Mouse (Mus musculus): ENCODE results near the gene Myrip. TPM values are rescaled to one million over a fixed set of nuclear protein-coding genes. Genes with fewer than 3 reads are reported as not detected.
"Not testable (repeated sequence)": the region's sequence is repeated elsewhere in the genome, so short reads cannot be mapped to it uniquely, and the experiment has no call there.

Myrip gene
- polyA plus RNA-seq, 1 experiment = 1.3 TPM

GRCm38 (mm10) chr9:120322702-120323426, 21.6 kb downstream of the Myrip start:
- no peak for DNase-seq (ENCODE audit: low read depth, low spot score)
- WGBS = 70% methylated on average over 15 of the region's 15 CpGs

GRCm38 (mm10) chr9:120331048-120331447, 29.7 kb downstream of the Myrip start:
- WGBS = 80% methylated on average over 3 of the region's 3 CpGs
- DNase-seq (ENCODE audit: low read depth, low spot score) = not testable (repeated sequence)

DNA sequence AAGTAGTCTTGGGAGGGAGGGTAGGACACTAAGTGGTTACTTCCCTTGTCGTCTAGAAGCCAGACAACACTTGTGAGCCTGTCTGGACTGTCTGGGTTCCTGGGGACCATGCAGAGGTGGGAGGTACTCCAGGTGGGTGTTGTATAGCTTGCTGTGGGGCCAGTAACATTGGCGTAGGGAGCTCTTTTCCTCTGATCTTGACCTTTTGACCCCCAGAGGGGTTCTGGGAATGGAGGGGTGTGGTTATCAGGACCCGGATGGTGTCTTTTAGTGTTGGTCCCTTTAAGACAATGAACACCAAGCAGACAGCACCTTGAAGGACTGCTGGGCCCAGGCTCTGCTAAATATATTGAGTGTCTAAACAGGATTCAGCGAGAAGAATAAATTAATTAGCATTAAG, 36.9 kb downstream of the Myrip start:
- WGBS = 57% methylated on average over 4 of the region's 4 CpGs
- DNase-seq (ENCODE audit: low read depth, low spot score) = no peak

GRCm38 (mm10) chr9:120339975-120340695, 38.8 kb downstream of the Myrip start:
- DNase-seq (ENCODE audit: low read depth, low spot score) = no peak

GRCm38 (mm10) chr9:120343123-120343790, 41.9 kb downstream of the Myrip start:
- no peak for DNase-seq (ENCODE audit: low read depth, low spot score)
- 83% methylated on average over 4 of the region's 4 CpGs for WGBS

More at GRCm38 (mm10) chr9:120339975-120340695, 38.8 kb downstream of the Myrip start:
- WGBS = 30% methylated on average over 10 of the region's 10 CpGs

DNA sequence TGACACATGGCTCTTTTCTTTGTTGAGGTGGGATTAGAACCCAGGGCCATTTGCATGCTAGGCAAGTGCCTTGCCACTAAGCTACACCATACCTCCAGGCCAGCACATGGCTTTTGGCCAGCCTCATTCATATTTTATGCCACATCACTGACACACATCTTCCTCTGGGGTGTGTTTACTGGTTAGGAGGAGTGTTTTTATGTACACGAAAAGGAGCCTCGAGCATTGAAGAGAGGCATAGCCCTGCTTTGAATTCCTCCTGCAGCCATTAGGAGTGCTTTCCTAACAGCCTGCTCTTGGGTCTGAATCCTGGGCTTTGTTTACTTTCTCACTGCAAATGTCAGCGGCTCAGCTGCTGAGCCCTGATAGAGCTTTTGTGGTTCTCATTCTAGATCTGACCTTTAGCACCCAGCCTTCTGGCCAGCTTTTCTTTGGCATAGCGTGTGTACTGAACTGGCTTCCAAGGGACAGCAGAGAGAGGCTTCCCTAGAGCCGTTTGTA, 44.4 kb downstream of the Myrip start:
- WGBS = 10% methylated on average over 5 of the region's 5 CpGs
- DNase-seq (ENCODE audit: low read depth, low spot score) = no peak

DNA sequence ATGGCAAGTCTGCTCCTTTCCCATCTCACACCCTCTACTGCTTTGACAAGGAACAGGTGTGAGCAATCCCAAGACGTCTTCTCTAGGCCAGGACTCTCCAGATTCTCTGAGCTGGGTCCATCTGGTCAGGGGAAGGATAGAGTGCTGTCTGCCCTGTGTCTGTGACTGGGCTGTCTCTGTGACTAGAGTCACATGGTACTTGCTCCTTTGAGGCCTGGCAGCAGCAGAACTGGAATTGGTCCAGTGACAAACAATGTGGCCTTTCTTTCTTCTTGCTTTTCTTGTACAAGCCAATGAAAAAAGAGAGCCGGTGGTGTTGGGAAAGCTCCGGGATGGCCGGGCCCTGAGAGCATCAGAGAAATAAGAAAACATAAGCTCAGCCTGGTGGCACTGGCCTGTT, 47.8 kb downstream of the Myrip start:
- no peak for DNase-seq (ENCODE audit: low read depth, low spot score)
- 23% methylated on average over 4 of the region's 4 CpGs for WGBS

DNA sequence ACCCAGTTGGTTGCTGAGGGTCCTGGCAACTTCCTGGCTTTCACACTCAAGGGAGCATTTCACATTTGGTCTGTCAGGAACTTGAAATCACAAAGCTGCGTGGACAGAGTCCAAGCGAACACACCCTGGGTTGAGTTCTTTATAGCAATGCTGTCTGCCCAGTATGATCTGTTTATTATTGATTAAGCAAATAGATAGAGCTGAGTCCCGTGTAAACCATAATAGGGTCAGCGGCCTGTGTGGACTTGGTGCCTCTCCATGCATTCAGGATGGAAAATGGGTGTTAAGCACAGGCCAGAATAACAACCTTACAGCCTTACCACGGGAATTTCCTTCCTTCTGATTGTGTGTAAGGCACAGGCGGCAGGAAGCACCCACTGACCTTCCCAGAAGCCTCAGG, 49.0 kb downstream of the Myrip start:
- peak; percentile 75 for DNase-seq (ENCODE audit: low read depth, low spot score)
- WGBS = 16% methylated on average over 6 of the region's 6 CpGs

DNA sequence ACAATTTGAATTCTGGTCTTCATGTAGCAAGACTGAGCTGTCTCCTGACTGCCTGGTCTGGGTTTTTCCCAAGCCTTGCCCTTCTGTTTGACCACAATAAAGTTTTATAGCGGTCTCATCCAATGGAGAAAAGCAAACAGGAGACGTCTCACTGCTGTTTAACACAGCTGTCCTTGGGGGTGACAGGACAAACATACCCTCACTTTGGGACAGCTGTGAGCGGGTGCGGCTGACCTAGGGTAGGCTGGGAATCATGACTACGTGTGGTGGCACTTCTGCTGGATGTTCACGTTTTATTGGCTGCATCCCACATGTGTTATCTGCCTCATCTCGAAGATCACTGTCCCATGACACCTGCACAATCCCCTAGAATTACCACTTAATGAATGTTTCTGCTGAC, 49.7 kb downstream of the Myrip start:
- 21% methylated on average over 7 of the region's 7 CpGs for WGBS
- no peak for DNase-seq (ENCODE audit: low read depth, low spot score)

GRCm38 (mm10) chr9:120351474-120351873, 50.2 kb downstream of the Myrip start:
- 37% methylated on average over 8 of the region's 8 CpGs for WGBS
- no peak for DNase-seq (ENCODE audit: low read depth, low spot score)

- DNase-seq (ENCODE audit: low read depth, low spot score) = no peak
- 90% methylated on average over 4 of the region's 4 CpGs for WGBS
Measured at GRCm38 (mm10) chr9:120353036-120353435, 51.7 kb downstream of the Myrip start.

DNA sequence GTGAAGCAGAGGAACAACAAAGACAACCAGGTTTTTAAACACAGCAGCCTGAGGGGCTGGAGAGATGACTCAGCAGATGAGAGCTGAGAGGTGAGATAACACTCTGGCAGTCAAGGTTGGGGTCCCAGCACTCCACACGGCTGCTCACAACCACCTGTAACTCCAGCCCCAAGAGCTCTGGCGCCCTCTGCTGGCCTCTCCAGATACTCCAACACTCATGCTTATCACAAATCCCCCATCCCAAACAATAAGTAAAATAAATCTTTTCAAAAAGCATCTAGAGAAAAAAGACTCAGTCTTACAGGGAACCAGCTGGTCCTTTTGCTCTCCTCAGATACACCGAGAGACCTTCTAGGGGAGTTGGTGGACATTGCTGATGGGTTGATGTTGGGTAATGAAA, 52.7 kb downstream of the Myrip start:
- no peak for DNase-seq (ENCODE audit: low read depth, low spot score)
- 82% methylated on average over 3 of the region's 3 CpGs for WGBS

DNA sequence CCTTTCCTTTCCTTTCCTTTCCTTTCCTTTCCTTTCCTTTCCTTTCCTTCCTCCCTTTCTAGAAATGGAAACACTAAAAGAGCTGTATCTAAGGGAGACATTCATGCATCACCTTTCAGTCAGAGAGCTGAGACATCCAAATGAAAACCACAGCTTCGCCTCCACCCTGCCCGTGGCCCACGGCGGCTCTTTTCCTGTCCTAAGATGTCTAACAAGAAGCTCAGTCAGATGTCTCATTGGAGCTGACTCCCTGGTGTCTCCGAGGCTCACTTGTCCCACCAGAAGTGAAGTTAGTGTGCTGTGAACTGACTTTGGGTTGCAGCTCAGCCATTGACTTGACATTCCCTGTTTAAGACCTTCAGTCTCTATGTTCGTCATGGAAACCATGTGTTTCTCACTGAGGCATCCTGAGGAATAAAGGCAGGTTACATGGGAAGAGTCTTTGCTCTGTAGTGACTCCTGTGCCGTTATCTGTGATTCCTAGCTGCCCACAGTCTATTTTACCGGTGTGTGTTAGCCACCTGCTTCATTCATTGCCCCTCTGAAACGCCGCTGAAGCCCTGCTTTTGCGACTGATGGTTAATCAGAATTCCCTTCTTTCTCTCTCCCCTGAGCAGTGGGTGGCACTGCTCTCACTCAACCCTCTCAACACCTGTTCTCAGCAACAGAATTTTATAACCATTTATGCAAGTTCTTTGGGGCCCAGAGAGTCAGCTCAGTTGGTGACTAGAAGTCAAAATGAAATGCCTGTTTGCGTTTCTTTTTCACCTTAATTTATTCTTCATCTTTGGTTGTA, 53.4 kb downstream of the Myrip start:
- DNase-seq (ENCODE audit: low read depth, low spot score) = no peak
- WGBS = 92% methylated on average over 12 of the region's 12 CpGs

DNA sequence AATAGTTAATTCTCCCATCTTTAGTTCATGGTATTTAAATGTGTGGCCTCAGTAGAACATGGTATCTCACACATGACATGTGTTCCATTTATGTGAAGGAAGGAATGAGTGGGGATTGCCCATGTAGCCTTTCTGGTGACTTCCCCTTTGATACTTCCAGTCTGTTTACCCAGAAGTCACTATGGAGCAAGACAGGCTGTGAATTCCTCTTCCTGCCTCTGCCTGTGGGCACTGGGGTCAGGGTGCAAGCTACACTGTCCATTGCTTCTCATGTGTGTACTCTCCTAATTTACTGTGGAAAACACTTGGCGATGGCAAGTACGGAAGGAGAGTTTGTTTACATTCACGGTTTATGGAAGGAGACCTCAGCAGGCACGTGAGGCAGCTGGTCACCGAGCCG, 55.2 kb downstream of the Myrip start:
- DNase-seq (ENCODE audit: low read depth, low spot score) = no peak
- 33% methylated on average over 6 of the region's 6 CpGs for WGBS

DNA sequence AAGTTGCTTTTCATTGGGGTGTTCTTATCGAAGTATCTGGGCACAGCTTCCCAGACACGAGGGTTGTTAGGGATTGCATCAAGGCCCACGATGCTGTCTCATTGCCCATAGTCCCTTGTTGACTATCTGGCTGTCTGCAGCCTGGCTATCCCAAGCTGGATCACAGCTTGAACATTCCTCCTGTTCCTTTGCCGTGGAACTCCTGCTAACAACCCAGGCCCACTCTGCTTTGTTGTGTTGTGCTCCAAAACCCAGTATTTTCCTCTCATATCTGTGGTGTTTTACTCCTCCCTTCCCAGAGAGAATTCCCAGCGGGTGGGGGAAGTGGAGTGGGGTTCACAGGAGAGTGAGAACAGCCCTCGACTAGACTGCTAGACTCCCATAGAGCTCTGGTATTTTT, 56.7 kb downstream of the Myrip start:
- 84% methylated on average over 6 of the region's 6 CpGs for WGBS
- DNase-seq (ENCODE audit: low read depth, low spot score) = no peak

- WGBS = 19% methylated on average over 14 of the region's 14 CpGs
- no peak for DNase-seq (ENCODE audit: low read depth, low spot score)
Measured at GRCm38 (mm10) chr9:120360397-120361177, 59.3 kb downstream of the Myrip start.

DNA sequence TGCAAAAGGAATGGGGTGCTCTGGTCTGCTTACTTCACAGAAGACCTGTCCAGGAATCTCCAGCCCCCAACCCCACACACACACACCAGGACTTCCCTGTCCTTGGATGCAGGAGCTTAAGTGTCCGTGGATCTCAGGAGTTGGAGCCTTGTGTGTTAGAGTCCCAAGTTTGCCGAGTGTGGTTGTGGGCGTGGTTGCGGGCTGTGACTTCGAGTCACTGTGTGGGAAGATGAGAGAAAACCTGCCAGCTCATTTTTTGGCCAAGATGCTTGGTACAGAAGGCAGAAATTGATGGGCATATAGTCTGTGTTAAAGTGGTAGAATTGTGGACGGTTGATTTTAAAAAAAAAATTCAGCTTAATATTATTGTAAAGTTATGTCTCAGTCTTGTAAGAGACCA, 60.3 kb downstream of the Myrip start:
- DNase-seq (ENCODE audit: low read depth, low spot score) = no peak
- 80% methylated on average over 6 of the region's 6 CpGs for WGBS

GRCm38 (mm10) chr9:120362684-120363083, 61.4 kb downstream of the Myrip start:
- no peak for DNase-seq (ENCODE audit: low read depth, low spot score)
- 52% methylated on average over 3 of the region's 3 CpGs for WGBS

DNA sequence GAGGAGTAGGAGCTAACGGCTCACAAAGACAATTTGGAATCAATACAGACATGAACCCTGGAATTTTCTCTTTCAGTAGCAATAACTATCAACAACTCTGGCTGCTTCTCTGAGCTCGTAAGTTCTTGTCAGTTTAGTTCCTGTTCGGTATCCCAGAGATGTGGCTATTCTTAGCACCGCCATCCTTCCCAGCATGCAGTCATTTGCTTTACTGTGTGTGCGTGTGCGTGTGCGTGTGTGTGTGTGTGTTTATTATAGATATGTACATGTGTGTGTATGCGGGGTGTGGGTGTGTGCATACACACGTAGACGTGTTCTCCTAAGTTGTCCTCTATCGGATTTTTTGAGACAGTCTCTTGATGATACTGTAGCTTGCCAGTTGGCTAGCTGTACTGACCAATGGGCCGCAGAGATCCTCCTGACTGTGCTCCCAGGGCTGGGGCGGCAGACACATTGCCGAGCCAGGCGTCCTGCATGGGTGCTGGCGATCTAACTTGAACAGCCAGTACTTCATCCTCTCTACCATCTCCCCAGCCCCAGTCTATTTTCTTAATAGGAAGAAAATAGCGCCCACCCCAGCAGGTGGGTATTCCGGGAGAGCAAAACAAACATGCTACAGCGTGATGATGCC, 63.5 kb downstream of the Myrip start:
- WGBS = 79% methylated on average over 19 of the region's 19 CpGs
- no peak for DNase-seq (ENCODE audit: low read depth, low spot score)
